Mouse (Mus musculus) testis, adult 2 months (tissue): Measurements from ENCODE around the gene Gm20388.
A peak's percentile ranks its signal among the peaks of the same experiment; 100 is the strongest.

Experiments
- CTCF ChIP-seq: fragments of 200-500 bp; IDR thresholded peaks from 2 replicates; pipeline ENCODE4 v1.5.1; 2012; ENCODE audit warnings: low read depth, mild to moderate bottlenecking, inconsistent platforms, low read length, moderate library complexity; ENCODE audit not compliant: control insufficient read depth, insufficient read depth, insufficient replicate concordance
- POLR2A ChIP-seq: fragments of 200-500 bp; IDR thresholded peaks from 2 replicates; pipeline ENCODE4 v1.6.1; 2012; ENCODE audit warnings: low read depth, mild to moderate bottlenecking, inconsistent platforms, low read length, moderate library complexity; ENCODE audit not compliant: control insufficient read depth

- TF ChIP-seq CTCF (peak; percentile 34; the same call in 1 of the 2 replicates), POLR2A (no peak)
Observed at GRCm38 (mm10) chr8:121497621-121498020, 1587.0 kb downstream of the Gm20388 start.
